Mouse (Mus musculus) bone marrow, adult 2 months (tissue): ENCODE results near the gene Lpcat1. TPM values are rescaled to one million over a fixed set of nuclear protein-coding genes. Genes with fewer than 3 reads are reported as not detected.

Experiments
- H3K27ac ChIP-seq: fragments of 200-500 bp; 2 replicates; pipeline ENCODE4 v1.5.1; 2012; ENCODE audit warnings: low read depth, mild to moderate bottlenecking, control low read depth, inconsistent platforms, low read length; ENCODE audit not compliant: control insufficient read depth, poor library complexity, insufficient read depth
- H3K4me1 ChIP-seq: fragments of 200-500 bp; 2 replicates; pipeline ENCODE4 v1.6.1; 2011; ENCODE audit warnings: low read length; ENCODE audit not compliant: control insufficient read depth, insufficient read depth
- H3K4me3 ChIP-seq: fragments of 200-500 bp; replicated peaks from 2 replicates; pipeline ENCODE3; 2011; ENCODE audit warnings: mild to moderate bottlenecking, low read depth, low read length, control low read depth; ENCODE audit not compliant: control insufficient read depth
- CTCF ChIP-seq: fragments of 200-500 bp; IDR thresholded peaks from 2 replicates; pipeline ENCODE4 v1.5.1; 2011; ENCODE audit warnings: low read length, control low read depth; ENCODE audit not compliant: control insufficient read depth, insufficient read depth
- POLR2A ChIP-seq: fragments of 200-500 bp; IDR thresholded peaks from 2 replicates; pipeline ENCODE4 v1.6.1; 2011; ENCODE audit warnings: low read depth, mild to moderate bottlenecking, control low read depth, low read length, borderline replicate concordance; ENCODE audit not compliant: control insufficient read depth
- WGBS: fragments of 180-500 bp; shearing (Covaris S2); methylation state at CpG from one replicate; pipeline ENCODE4 v1.1.7; 2018; 5-methylcytosine and 5-hydroxymethylcytosine counted together
- polyA plus RNA-seq: library from polyadenylated mRNA; stranded (reverse); fragments of >200 nt; gene quantifications from 2 replicates; pipeline ENCODE4 v1.2.4, GENCODE M21; 2011; ENCODE audit warnings: low replicate concordance; ENCODE audit not compliant: missing spikeins, insufficient read depth, insufficient read length

The Lpcat1 gene
- polyA plus RNA-seq, 1 experiment: 108 TPM

GRCm38 (mm10) chr13:73453503-73454217 lies 13.3 kb upstream of the Lpcat1 start:
- H3K27ac ChIP-seq: no peak overlapping the region
- TF ChIP-seq CTCF (no peak), POLR2A (no peak)
- 92% methylated on average over 3 of the region's 3 CpGs for WGBS
- no peak overlapping the region for H3K4me3 ChIP-seq
- H3K4me1 ChIP-seq: peaks cover under 1% of the 10 kb centered on the region

GRCm38 (mm10) chr13:73455328-73455727 lies 11.7 kb upstream of the Lpcat1 start:
- whole genome bisulfite sequencing: 78% methylated on average over 3 of the region's 3 CpGs
- H3K4me1 ChIP-seq: peaks cover 3% of the 10 kb centered on the region
- no peak overlapping the region for H3K4me3 ChIP-seq
- TF ChIP-seq CTCF (no peak), POLR2A (no peak)
- H3K27ac ChIP-seq: no peak overlapping the region

DNA sequence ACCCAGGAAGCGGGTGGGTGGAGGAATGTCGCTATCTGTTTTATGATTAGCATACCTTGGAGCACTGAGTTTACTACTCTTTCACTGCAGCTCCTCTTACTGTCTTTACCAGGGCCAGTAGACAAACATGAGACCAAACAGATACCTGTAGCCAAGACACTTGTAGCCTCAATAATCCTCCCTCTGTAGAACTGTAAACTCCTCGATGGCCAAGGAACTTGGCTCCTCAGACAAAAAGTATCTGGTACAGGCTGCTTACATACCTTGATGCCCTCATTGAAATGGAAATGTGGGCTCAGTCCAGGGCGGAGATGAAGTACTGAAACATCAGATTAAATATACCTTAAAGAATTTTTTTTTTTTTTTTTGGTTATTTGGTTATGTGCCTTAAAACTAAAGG lies 9.7 kb upstream of the Lpcat1 start:
- Histone ChIP-seq H3K4me1 (peaks cover 3% of the 10 kb centered on the region), H3K4me3 (no peak overlapping the region), H3K27ac (no peak overlapping the region)
- TF ChIP-seq CTCF: no peak
- no peak for TF ChIP-seq POLR2A
- WGBS: 85% methylated on average over 4 of the region's 4 CpGs

DNA sequence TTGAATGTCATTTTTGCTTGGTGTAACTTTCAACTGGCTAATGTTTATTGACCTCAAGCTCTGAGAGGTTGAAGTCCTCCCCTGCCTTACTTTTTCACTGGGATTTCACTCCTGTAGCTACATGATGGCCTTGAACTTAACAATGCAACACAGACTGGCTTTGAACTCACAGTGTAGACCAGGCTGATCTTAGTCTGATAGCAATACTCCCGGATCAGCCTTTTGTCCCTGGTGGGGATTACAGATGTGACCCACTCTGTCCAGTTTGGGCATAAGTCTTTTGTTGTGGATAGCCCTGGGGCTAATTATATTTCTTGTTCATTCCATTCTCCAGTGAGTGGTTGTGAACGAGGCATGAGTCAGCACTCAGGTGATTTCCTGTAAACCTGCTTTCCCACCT lies 9.3 kb upstream of the Lpcat1 start:
- 61% methylated on average over 2 of the region's 2 CpGs for WGBS
- H3K4me1 ChIP-seq: peaks cover 3% of the 10 kb centered on the region

DNA sequence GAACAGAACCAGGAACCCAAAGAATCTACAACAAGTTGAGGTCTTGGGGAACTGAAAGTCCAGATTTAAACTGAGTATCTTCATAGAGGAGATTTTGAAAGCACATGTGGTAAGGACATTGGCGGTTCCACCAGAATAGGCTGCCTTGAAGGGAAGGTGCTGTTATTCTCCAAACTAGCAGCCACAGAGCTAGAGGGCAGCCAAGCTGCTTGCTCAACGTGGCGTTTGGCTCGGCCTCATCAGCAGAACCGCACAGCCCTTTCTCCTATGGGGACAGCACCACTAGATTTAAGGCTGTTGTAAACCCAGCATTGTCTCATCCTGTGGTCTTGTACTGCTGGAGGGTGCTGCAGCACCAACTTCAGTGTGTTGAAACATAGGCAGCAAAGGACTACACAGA lies 8.3 kb upstream of the Lpcat1 start:
- TF ChIP-seq CTCF: no peak
- no peak for TF ChIP-seq POLR2A
- Histone ChIP-seq H3K4me3 (no peak overlapping the region), H3K4me1 (peaks cover 3% of the 10 kb centered on the region), H3K27ac (0 out of 2 replicates have a peak overlapping the region, but pooled peaks have one; percentile 7)
- 31% methylated on average over 5 of the region's 5 CpGs for WGBS

More for the DNA sequence above, 9.3 kb upstream of the Lpcat1 start:
- no peak for TF ChIP-seq POLR2A
- TF ChIP-seq CTCF: no peak
- no peak overlapping the region for H3K27ac ChIP-seq
- no peak overlapping the region for H3K4me3 ChIP-seq

- TF ChIP-seq POLR2A (no peak), CTCF (no peak)
- H3K4me1 ChIP-seq: peaks cover 3% of the 10 kb centered on the region
- WGBS: 2% methylated on average over 7 of the region's 7 CpGs
- no peak overlapping the region; the same call in 1 of the 2 replicates for H3K27ac ChIP-seq
- H3K4me3 ChIP-seq: no peak overlapping the region
Measured at GRCm38 (mm10) chr13:73459189-73459850, 7.7 kb upstream of the Lpcat1 start.

DNA sequence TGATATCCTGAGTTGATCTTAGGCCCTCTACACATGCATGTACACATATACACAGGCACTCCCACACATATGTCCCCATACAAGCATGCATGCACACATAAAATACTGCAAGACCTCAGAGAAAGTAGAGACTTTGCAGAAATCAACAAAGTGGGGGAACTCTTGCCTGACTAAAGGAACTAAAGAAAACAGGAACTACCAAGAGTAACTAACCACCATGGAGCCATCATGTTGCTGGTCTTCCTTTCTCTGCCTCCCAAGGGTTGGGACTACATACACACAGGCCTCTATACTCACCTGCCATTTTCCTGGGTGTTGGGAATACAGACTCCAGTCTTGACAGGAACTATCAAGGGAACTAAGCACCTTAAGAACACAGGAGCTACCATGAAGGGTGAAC lies 5.4 kb upstream of the Lpcat1 start:
- Histone ChIP-seq H3K4me3 (no peak overlapping the region), H3K4me1 (peaks cover 3% of the 10 kb centered on the region), H3K27ac (no peak overlapping the region)
- TF ChIP-seq POLR2A: no peak

DNA sequence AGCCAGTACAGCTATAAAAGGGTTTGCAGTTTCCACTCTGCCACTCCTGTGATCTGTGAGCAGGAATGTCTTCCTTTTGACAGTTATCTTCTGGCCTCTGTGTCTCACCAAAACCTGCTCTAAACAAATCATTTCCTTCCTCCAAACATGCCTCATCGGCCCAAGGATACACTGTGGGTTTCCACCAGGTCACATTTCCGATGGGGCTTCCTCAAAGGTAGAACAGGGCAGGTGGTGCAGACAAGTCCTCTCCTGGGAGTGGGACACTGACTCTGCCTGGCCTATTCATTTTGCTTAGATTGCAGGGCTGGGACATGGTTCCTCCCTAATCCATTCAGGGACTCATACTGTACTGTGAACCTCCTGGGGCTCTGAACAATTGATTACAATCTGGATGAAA lies 1.8 kb upstream of the Lpcat1 start:
- Histone ChIP-seq H3K27ac (no peak overlapping the region), H3K4me3 (no peak overlapping the region), H3K4me1 (peaks cover 4% of the 10 kb centered on the region)
- WGBS: 13% methylated on average over 2 of the region's 2 CpGs
- no peak for TF ChIP-seq CTCF
- TF ChIP-seq POLR2A: no peak
